Mouse (Mus musculus) adrenal gland, postnatal 36 days (tissue): ENCODE measurements around the gene Nup205. TPM values are rescaled to one million over a fixed set of nuclear protein-coding genes. Genes with fewer than 3 reads are reported as not detected.
"Not testable (repeated sequence)": the region's sequence is repeated elsewhere in the genome, so short reads cannot be mapped to it uniquely, and the experiment has no call there.

ENCODE experiments used
- DNase-seq, 2 experiments: peaks; one replicate each; pipeline ENCODE4 v3.0.0; 2021; ENCODE audit warnings: mixed read lengths in 1 of 2
- long read RNA-seq, 2 experiments: library from polyadenylated mRNA; stranded (forward); transcript quantifications; one replicate each; pipeline ENCODE4 v2.0.0; 2021; ENCODE audit warnings: borderline sequencing depth in 2 of 2
- total RNA-seq, 2 experiments: library from RNA; stranded (reverse); gene quantifications; 2 replicates each; pipeline ENCODE4 v1.2.3; 2021

Nup205 gene
- total RNA-seq, result 10 to 100 TPM; 31.6 to 42.0 TPM
- long read RNA-seq, experiment 1, full-length matches to known transcripts, result 1 of 5 reads
- long read RNA-seq, experiment 1, partial matches to known transcripts, result 1 of 5 reads
- long read RNA-seq, experiment 1, other reads (novel, unspliced or antisense), result 3 of 5 reads
- long read RNA-seq, experiment 2, partial matches to known transcripts, result 1 of 1 reads
- long read RNA-seq, experiment 2, other reads (novel, unspliced or antisense), result 0 of 1 reads

GRCm38 (mm10) chr6:35176979-35177649, at the start of gene Nup205:
Nup205 (plus strand) TSS chr6:35177421.
- peak; percentile 84 to 88 for DNase-seq

DNA sequence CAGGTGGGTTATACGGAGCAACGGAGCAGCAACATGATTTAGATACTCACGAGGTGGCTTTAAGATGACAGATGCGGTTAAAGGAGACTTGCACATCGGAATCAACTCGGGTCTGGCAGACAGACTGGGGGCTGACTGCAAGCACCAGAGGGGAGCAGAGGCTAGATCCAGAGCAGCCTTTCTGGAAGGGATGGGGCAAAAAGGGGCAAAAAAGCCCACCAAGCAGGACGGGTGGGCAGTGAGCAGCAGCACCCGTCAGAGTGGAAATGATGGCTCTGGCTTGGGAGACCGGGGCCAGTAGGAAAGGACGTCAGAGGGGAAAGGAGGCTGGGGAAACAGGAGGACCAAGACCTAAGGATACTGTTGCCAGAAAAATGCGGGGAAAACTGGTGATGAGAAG, 44.4 kb upstream of the Nup205 start:
- peak; percentile 17 to 22 for DNase-seq

DNA sequence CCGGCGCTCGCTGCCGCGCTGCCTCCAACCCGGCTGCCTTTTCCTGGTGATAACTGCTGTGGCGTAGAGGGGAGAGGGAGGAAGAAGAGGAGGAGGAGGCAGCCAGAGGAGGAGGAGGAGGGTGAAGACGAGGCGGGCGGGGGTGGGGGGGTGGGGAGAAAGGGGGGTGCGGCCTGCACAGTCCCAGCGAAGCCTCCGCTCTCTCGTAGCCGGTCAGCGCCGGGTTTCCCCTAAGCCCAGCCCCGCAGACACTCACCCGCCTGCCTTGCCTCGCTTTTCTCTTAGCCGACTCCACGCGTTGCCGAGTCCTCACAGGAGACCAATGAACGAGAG, 44.0 kb upstream of the Nup205 start:
- DNase-seq, result no peak

GRCm38 (mm10) chr6:35133579-35134488, 43.4 kb upstream of the Nup205 start, which contains the start of gene Cnot4:
Cnot4 (minus strand) TSS chr6:35133724.
- DNase-seq, result peak; percentile 99

- DNase-seq, result no peak
These were observed 42.4 kb upstream of the Nup205 start for GRCm38 (mm10) chr6:35134844-35135243.

- DNase-seq, result no peak
These were observed 36.9 kb upstream of the Nup205 start for GRCm38 (mm10) chr6:35140351-35140750.

- no peak for DNase-seq
These were observed 31.7 kb upstream of the Nup205 start for GRCm38 (mm10) chr6:35145569-35145968.

GRCm38 (mm10) chr6:35147726-35148422, 29.3 kb upstream of the Nup205 start:
- DNase-seq, result no peak

- DNase-seq, result no peak
These were observed 22.7 kb upstream of the Nup205 start for GRCm38 (mm10) chr6:35154540-35154939.

- DNase-seq, result no peak
These were observed 8.0 kb upstream of the Nup205 start for GRCm38 (mm10) chr6:35169250-35169649.

GRCm38 (mm10) chr6:35172028-35172427, 5.2 kb upstream of the Nup205 start:
- not testable (repeated sequence) for DNase-seq

DNA sequence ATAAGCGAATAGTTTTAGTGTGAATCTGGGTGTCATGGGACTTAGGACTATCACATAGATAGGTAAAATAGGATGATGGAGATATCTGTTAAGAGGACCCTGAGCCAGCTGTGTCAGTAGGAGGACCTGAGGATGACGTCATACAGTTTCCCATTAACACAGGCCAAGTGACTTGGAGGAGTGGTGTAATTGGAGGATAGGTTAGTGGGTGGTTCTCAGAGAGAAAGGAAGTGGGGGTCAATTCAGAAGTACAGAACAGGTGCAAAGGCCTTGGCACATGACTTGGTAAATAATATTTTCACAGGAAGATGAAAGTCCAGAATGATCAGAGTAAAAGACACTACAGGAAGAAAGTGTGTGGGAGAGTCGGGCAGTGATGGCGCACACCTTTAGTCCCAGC, 4.0 kb upstream of the Nup205 start:
- DNase-seq, result no peak

GRCm38 (mm10) chr6:35177650-35178272, 540 bp downstream of the Nup205 start:
- DNase-seq, result peak; percentile 54 to 58

DNA sequence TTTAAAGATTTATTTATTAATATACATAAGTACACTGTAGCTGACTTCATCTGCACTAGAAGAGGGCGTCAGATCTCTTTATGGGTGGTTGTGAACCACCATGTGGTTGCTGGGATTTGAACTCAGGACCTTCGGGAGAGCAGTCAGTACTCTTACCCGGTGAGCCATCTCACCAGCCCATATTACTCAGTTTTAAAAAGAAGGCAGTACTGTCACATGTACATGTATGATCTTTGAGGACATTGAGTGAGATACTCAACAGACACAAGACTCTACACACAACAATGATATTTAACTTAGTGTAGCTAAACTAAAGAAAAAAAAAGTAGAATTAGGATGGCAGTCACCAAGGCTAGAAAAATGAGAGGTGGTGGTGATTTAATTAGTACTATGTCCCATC, 2.1 kb downstream of the Nup205 start:
- DNase-seq, result not testable (repeated sequence)

- peak in 1 of 2 experiments; percentile 21 for DNase-seq
These were observed 7.6 kb downstream of the Nup205 start for GRCm38 (mm10) chr6:35184781-35185180.

DNA sequence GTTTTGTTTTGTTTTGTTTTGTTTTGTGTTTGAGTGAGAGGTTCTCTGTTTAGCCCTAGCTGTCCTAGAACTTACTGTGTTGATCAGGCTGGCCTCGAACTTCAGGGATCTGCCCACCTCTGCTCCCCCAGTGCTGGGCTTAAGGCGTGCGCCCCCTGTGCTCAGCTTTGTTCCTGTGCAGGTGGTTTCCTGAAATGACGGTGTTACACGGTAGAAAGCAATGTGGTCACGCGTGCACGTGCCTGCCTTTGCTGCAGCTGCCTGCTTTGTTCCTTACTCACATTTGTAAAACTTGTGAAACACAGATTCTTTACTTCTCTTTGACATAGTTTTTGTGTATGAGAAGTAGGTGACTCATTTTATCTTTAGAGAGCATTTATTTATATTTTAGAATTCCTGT, 14.0 kb downstream of the Nup205 start:
- DNase-seq, result no peak

- no peak for DNase-seq
These were observed 48.5 kb downstream of the Nup205 start for GRCm38 (mm10) chr6:35225696-35226095.

GRCm38 (mm10) chr6:35229415-35229814, 52.2 kb downstream of the Nup205 start:
- no peak for DNase-seq

DNA sequence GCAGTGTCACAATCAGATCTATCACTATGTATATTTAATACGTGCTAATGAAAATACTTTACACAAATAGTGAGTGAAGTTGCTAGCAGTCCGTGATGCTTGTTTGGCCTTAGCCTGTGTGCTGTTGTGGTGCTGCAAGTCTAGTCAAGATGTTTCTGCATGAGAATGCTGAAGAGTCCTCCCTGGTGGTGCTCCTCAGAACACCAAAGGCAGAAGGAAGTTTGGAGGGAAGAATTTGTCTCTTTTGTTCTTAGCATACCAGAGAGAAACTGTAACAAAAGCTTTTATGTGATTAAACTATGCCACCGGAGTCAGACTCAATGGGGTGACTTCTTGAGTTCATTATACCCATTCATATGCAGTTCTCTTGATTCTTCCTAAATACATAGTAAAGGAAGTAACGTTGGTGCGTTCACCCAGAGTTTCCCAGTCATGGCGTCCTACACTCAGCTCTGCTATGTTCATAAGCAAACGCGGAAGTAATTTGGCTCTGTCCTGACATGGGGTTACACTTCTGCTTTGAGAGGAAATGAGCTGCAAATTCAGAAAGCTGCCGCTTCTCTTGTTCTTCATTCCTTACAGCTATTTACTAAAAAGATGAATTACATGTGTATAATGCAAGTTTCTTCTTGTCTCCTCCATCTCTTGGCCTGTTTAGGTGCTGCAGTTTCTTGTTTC, 59.0 kb downstream of the Nup205 start:
- no peak for DNase-seq

DNA sequence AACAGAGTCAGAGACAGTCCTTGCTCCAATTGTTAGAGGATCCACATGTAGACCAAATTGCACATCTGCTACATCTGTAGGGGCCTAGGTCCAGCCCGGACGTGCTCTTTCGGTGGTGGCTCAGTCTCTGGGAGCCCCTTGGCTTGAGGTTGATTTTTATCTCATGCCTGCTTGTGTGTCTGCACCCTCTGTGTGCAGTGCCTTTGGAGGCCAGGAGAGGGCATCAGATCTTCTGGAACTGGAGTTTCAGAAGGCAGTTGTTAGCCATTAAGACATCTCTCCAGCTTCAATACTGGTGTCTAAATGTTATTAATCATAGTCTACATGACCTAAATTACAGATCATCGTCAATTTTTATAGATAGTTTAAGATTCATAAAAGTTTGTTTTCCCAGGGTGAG, 66.0 kb downstream of the Nup205 start:
- no peak for DNase-seq

- no peak for DNase-seq
These were observed 66.8 kb downstream of the Nup205 start for GRCm38 (mm10) chr6:35243989-35244388.
